20 mouse cellular contexts compared by ENCODE assay signal in genomic region chr10:96338609-96338978, GRCm38 (mm10).
A peak's percentile ranks its signal among the peaks of the same experiment; 100 is the strongest.
DNase-seq lines count a peak whose midpoint lies in the region; ATAC-seq lines count a peak whose summit lies in the region.
"Had no signal": no experiment of that assay in that cellular context is flagged by ENCODE, and none has a peak within 500 bp of the region (broad histone marks: within the 10 kb centered on the region; RNA-seq: fewer than 3 reads in every experiment).

No protein-coding gene starts in this region.

- peak; percentile 43 for DNase-seq in heart, adult 11 months
- peak; percentile 75 for DNase-seq in 3T3-L1 (ENCODE audit: low read depth, low spot score)
- DNase-seq in NIH3T3 (ENCODE audit: low read depth), result peak; percentile 64
- no peak for DNase-seq in cerebellum, adult 11 months
- DNase-seq in heart, postnatal 10 days, result no peak
- no peak for DNase-seq in right cerebral cortex, postnatal 4 days
- DNase-seq: cerebellum, adult 9-11 months; embryo, embryonic 11 days; gastrocnemius, postnatal 10 days; right cerebral cortex, postnatal 14 days; thymus, postnatal 4 days had no signal

- H3K4me3 ChIP-seq in heart, embryonic 11.5 days (ENCODE audit: low read depth, low read length), result no peak overlapping the region
- H3K4me3 ChIP-seq in macrophage (ENCODE audit: inconsistent target), result no peak overlapping the region
- H3K4me3 ChIP-seq: erythroblast, embryonic 14.5 days; hindbrain, embryonic 10.5 days; kidney, embryonic 15.5 days; layer of hippocampus, adult 2 months; left cerebral cortex, adult 2 months; limb, embryonic 12.5 days; midbrain, embryonic 13.5 days had no signal

- H3K4me2 ChIP-seq in heart, embryonic 11.5 days, result no peak overlapping the region
- H3K4me2 ChIP-seq: kidney, embryonic 15.5 days; limb, embryonic 12.5 days; midbrain, embryonic 13.5 days had no signal

- no peaks in the 10 kb centered on the region for H3K79me2 ChIP-seq in macrophage (ENCODE audit: inconsistent target)

- H3K27ac ChIP-seq in heart, embryonic 11.5 days (ENCODE audit: low read depth, low read length), result no peak overlapping the region
- H3K27ac ChIP-seq in macrophage, result peak overlapping the region; percentile 70
- H3K27ac ChIP-seq: hindbrain, embryonic 10.5 days; kidney, embryonic 15.5 days; layer of hippocampus, adult 2 months; left cerebral cortex, adult 2 months; limb, embryonic 12.5 days; midbrain, embryonic 13.5 days had no signal

- no peak for ATAC-seq in heart, embryonic 11.5 days (replicated peaks; ENCODE audit: insufficient number of reproducible peaks, low FRiP score, low TSS enrichment)
- ATAC-seq: midbrain, embryonic 13.5 days had no signal

- intact Hi-C loops in heart, postnatal 10 days (cut with DNase I), result loop anchor here (10.0 kb wide), 1 partner anchor 276 kb away; the partner anchor contains the start of gene Btg1

- no peaks in the 10 kb centered on the region for H3K9me3 ChIP-seq in heart, embryonic 11.5 days (replicated peaks; ENCODE audit: control insufficient read depth, low read length)
- H3K9me3 ChIP-seq: hindbrain, embryonic 10.5 days; kidney, embryonic 15.5 days; limb, embryonic 12.5 days; midbrain, embryonic 13.5 days had no signal

- H3K4me1 ChIP-seq in heart, embryonic 11.5 days (ENCODE audit: control insufficient read depth, insufficient read depth, low read length), result no peaks in the 10 kb centered on the region
- H3K4me1 ChIP-seq: limb, embryonic 12.5 days had no signal

- H3K36me3 ChIP-seq in heart, embryonic 11.5 days (ENCODE audit: control insufficient read depth, insufficient read depth, low read length), result no peaks in the 10 kb centered on the region
- H3K36me3 ChIP-seq in macrophage (ENCODE audit: inconsistent target), result no peaks in the 10 kb centered on the region
- H3K36me3 ChIP-seq: hindbrain, embryonic 10.5 days; kidney, embryonic 15.5 days; limb, embryonic 12.5 days; midbrain, embryonic 13.5 days had no signal

- H3K9ac ChIP-seq in heart, embryonic 11.5 days (ENCODE audit: low read depth, low read length), result no peak overlapping the region
- H3K9ac ChIP-seq: kidney, embryonic 15.5 days; limb, embryonic 12.5 days; midbrain, embryonic 13.5 days had no signal

- WGBS in heart, embryonic 11.5 days (ENCODE audit: insufficient replicate concordance), result 81% methylated on average over 2 of the region's 2 CpGs
- WGBS in macrophage (ENCODE audit: missing documents), result 92% methylated on average over 2 of the region's 2 CpGs

- H3K27me3 ChIP-seq in heart, embryonic 11.5 days (ENCODE audit: control insufficient read depth, insufficient read depth, low read length), result no peaks in the 10 kb centered on the region
- H3K27me3 ChIP-seq: kidney, embryonic 15.5 days; limb, embryonic 12.5 days; midbrain, embryonic 13.5 days had no signal

Comparison
In these comparisons a context has a peak if more than half of its experiments do, and no peak if none do; other contexts are left out.
1. DNase-seq: peak in heart, adult 11 months (single experiment), 3T3-L1 (single experiment) and NIH3T3 (single experiment); none in cerebellum, adult 11 months (single experiment), heart, postnatal 10 days (0 of 2) and right cerebral cortex, postnatal 4 days (single experiment).